Mouse (Mus musculus) brain, embryonic 14.5 days (tissue): ENCODE data around the gene Ipcef1.

Experiments
- CTCF ChIP-seq: fragments of 200-500 bp; IDR thresholded peaks from 2 replicates; pipeline ENCODE4 v1.5.1; 2012; ENCODE audit warnings: inconsistent platforms, mild to moderate bottlenecking, moderate library complexity, borderline replicate concordance; ENCODE audit not compliant: insufficient read depth, insufficient read length; ENCODE audit errors: extremely low read depth
- POLR2A ChIP-seq: fragments of 200-500 bp; IDR thresholded peaks from 2 replicates; pipeline ENCODE4 v1.6.1; 2012; ENCODE audit warnings: mild to moderate bottlenecking, inconsistent platforms, borderline replicate concordance; ENCODE audit not compliant: poor library complexity, insufficient read depth, insufficient read length, severe bottlenecking; ENCODE audit errors: extremely low read depth

GRCm38 (mm10) chr10:6871418-6872072 is 180.7 kb downstream of the Ipcef1 start:
- TF ChIP-seq CTCF: no peak
- TF ChIP-seq POLR2A: no peak
